Mouse (Mus musculus) embryonic facial prominence, embryonic 15.5 days (tissue): ENCODE measurements around the gene Pigw. TPM values are rescaled to one million over a fixed set of nuclear protein-coding genes. Genes with fewer than 3 reads are reported as not detected.

ENCODE experiments used
- ATAC-seq: fragments of 200-750 bp; cut with Nextera tagmentation; 2 replicates; pipeline ENCODE4 v1.8.0; 2017; ENCODE audit warnings: low read depth, moderate TSS enrichment; ENCODE audit not compliant: insufficient number of reproducible peaks, low FRiP score, low TSS enrichment
- H3K27ac ChIP-seq: fragments of 300-500 bp; sonication (generic); replicated peaks from 2 replicates; pipeline ENCODE4 v1.5.1; 2015; ENCODE audit warnings: mild to moderate bottlenecking, inconsistent platforms
- H3K27me3 ChIP-seq: fragments of 300-500 bp; sonication (generic); 2 replicates; pipeline ENCODE4 v1.6.1; 2015; ENCODE audit warnings: inconsistent platforms
- H3K36me3 ChIP-seq: fragments of 300-500 bp; sonication (generic); 2 replicates; pipeline ENCODE4 v1.6.1; 2015; ENCODE audit warnings: mild to moderate bottlenecking, inconsistent platforms
- H3K4me1 ChIP-seq: fragments of 300-500 bp; sonication (generic); 2 replicates; pipeline ENCODE4 v1.6.1; 2015; ENCODE audit warnings: inconsistent platforms
- H3K4me2 ChIP-seq: fragments of 300-500 bp; sonication (generic); replicated peaks from 2 replicates; pipeline ENCODE4 v1.6.1; 2015; ENCODE audit warnings: mild to moderate bottlenecking, inconsistent platforms
- H3K4me3 ChIP-seq: fragments of 300-500 bp; sonication (generic); replicated peaks from 2 replicates; pipeline ENCODE4 v1.5.1; 2015; ENCODE audit warnings: mild to moderate bottlenecking, inconsistent platforms
- H3K9ac ChIP-seq: fragments of 300-500 bp; sonication (generic); 2 replicates; pipeline ENCODE4 v1.6.1; 2015; ENCODE audit warnings: inconsistent platforms
- H3K9me3 ChIP-seq: fragments of 300-500 bp; sonication (generic); replicated peaks from 2 replicates; pipeline ENCODE4 v1.6.1; 2016; ENCODE audit warnings: inconsistent platforms
- WGBS: fragments of 180-500 bp; shearing (Covaris S2); methylation state at CpG from one replicate; pipeline ENCODE4 v1.1.7; 2015; 5-methylcytosine and 5-hydroxymethylcytosine counted together
- polyA plus RNA-seq: library from polyadenylated mRNA; unstranded; fragments of >200 nt; fragmentation: Nextera tagmentation; extraction: Ambion mirVana; gene quantifications from 2 replicates; pipeline ENCODE4 v1.2.1, GENCODE M21; 2015

Pigw gene
- 1.9 and 2.4 TPM in 2 replicates for polyA plus RNA-seq

GRCm38 (mm10) chr11:84879772-84880464 is at the start of gene Pigw, which contains the start of gene Myo19:
Pigw (minus strand) TSS chr11:84880285.
Myo19 (plus strand) TSS chr11:84880148.
- Histone ChIP-seq H3K9ac (peak within 1 kb of the TSS; percentile 76), H3K4me1 (peaks cover 17% of the 10 kb centered on the region), H3K36me3 (peaks cover 14% of the 10 kb centered on the region; the same call in 1 of the 2 replicates), H3K27me3 (no peaks in the 10 kb centered on the region), H3K9me3 (no peaks in the 10 kb centered on the region), H3K4me3 (peak within 1 kb of the TSS; percentile 89), H3K27ac (peak within 1 kb of the TSS; percentile 93), H3K4me2 (peak within 1 kb of the TSS; percentile 91)
- ATAC-seq = peak; percentile 91
- WGBS = under 1% methylated on average over 81 of the region's 81 CpGs

DNA sequence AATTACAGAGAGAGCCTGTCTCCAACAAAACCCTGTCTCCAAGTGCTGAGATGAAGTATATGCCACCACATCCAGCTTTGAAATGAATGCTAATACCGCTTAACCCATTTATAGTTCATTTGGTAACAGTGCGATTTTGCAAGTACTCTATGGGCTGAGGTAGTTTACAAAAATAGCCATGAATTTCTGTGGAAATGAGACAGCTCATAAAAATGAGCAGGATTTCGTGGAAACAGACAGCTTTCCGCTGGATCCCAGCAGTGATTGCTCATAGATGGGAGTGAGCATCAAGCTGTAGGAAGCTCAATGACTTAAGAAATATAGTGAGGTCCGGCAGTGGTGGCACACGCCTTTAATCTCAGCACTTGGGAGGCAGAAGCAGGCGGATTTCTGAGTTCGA is 40.9 kb upstream of the Pigw start:
- H3K27me3 ChIP-seq = no peaks in the 10 kb centered on the region
- 84% methylated on average over 8 of the region's 8 CpGs for WGBS
- no peak overlapping the region for H3K4me3 ChIP-seq
- H3K27ac ChIP-seq = no peak overlapping the region
- H3K36me3 ChIP-seq = no peaks in the 10 kb centered on the region
- no peak overlapping the region for H3K9ac ChIP-seq
- ATAC-seq = no peak
- no peak overlapping the region for H3K4me2 ChIP-seq
- H3K4me1 ChIP-seq = peaks cover 11% of the 10 kb centered on the region
- H3K9me3 ChIP-seq = no peaks in the 10 kb centered on the region

DNA sequence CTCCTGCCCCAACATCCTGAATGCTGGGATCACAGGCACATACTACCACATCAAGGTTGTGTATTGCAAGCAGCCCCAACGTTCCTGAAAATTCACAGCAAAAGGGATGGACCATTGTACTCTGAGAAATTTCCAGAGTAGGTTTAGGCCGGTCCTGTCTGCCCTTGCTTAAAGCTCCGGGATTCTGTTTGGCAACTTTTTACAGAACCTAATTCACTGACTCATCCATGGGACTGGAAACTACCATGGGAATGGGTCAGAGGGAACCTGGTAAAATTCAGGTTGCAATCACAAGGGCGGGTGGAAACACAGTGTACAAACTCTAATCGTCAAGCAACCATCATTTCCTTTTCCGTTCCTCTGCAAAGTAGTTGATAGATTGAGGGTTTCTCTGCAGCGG is 39.9 kb upstream of the Pigw start:
- Histone ChIP-seq H3K27me3 (no peaks in the 10 kb centered on the region), H3K9ac (no peak overlapping the region), H3K4me3 (no peak overlapping the region), H3K9me3 (no peaks in the 10 kb centered on the region), H3K36me3 (no peaks in the 10 kb centered on the region), H3K4me2 (no peak overlapping the region), H3K27ac (no peak overlapping the region), H3K4me1 (peaks cover 18% of the 10 kb centered on the region)
- WGBS = 74% methylated on average over 7 of the region's 7 CpGs
- no peak for ATAC-seq

- ATAC-seq = no peak
- WGBS = 31% methylated on average over 3 of the region's 3 CpGs
These were observed 39.2 kb upstream of the Pigw start for GRCm38 (mm10) chr11:84919276-84919675.

DNA sequence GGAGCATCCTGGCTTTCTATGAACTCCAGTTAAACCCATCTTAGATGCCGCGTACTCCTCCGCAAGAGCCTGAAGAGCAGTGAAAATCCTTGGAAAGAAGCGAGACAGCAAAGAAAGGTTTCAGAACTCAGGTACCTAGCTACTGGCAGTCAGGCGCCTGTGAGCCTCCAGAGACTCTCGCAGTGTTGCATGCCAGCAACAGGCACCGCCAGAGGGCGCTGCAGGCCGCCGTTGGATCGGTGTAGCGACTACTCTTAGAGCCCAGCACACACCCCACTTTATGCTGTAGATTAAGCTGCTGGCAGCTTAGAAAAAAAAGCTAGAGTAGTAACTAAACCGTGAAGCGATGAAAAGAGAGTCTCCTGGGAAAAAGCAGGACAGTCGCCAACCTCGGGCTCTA is 38.3 kb upstream of the Pigw start:
- no peak for ATAC-seq
- Histone ChIP-seq H3K36me3 (peaks cover 11% of the 10 kb centered on the region), H3K4me1 (peaks cover 24% of the 10 kb centered on the region), H3K9ac (no peak overlapping the region), H3K27me3 (no peaks in the 10 kb centered on the region), H3K27ac (no peak overlapping the region), H3K4me3 (peak overlapping the region; percentile 17; the same call in 1 of the 2 replicates), H3K4me2 (peak overlapping the region; percentile 40), H3K9me3 (no peaks in the 10 kb centered on the region)
- WGBS = 5% methylated on average over 16 of the region's 16 CpGs

More at GRCm38 (mm10) chr11:84919276-84919675, 39.2 kb upstream of the Pigw start:
- Histone ChIP-seq H3K9ac (no peak overlapping the region), H3K27ac (no peak overlapping the region), H3K4me3 (no peak overlapping the region), H3K9me3 (no peaks in the 10 kb centered on the region), H3K4me2 (no peak overlapping the region), H3K4me1 (peaks cover 24% of the 10 kb centered on the region), H3K36me3 (0 out of 2 replicates have a peak, but pooled peaks cover 4% of the 10 kb centered on the region), H3K27me3 (no peaks in the 10 kb centered on the region)

DNA sequence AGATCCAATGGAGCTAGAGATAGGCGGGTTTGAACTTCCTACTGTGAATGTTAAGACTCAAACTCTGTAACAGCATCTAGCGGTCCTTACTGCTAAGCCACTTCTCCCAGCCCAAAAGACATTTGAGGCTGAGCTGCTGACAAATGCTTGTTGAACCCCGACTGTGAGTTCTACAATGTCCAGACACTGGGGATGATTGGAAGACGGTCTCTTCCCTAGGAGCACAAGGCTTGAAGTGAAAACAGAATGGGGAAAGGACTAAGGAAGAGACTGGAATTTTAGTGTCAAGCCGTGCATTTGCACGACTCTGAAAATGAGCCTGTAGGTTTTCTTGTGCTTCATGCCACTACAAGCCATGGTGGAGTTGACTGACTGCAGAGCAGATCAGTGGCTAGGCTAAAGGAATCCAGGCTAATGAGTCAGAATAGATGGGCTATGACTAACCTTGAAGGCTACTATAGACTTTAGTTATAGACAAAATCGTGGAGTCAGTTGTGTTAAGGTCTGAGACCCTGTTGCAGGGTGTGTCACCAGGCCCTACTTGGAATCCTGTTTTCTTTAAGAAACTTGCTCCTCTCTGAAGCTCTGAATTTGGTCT is 36.7 kb upstream of the Pigw start:
- Histone ChIP-seq H3K27me3 (no peaks in the 10 kb centered on the region), H3K36me3 (peaks cover 26% of the 10 kb centered on the region), H3K9me3 (no peaks in the 10 kb centered on the region), H3K4me1 (peaks cover 24% of the 10 kb centered on the region), H3K9ac (no peak overlapping the region), H3K4me3 (peak overlapping the region; percentile 81), H3K4me2 (peak overlapping the region; percentile 61), H3K27ac (no peak overlapping the region)
- 63% methylated on average over 7 of the region's 7 CpGs for WGBS
- no peak for ATAC-seq

- peak; percentile 87 for ATAC-seq
- H3K9me3 ChIP-seq = no peaks in the 10 kb centered on the region
- 2% methylated on average over 34 of the region's 34 CpGs for whole genome bisulfite sequencing
- no peaks in the 10 kb centered on the region for H3K27me3 ChIP-seq
- peaks cover 32% of the 10 kb centered on the region for H3K36me3 ChIP-seq
- 0 out of 2 replicates have a peak within 1 kb of the TSS, but pooled peaks have one; percentile 18 for H3K27ac ChIP-seq
- peaks cover 24% of the 10 kb centered on the region for H3K4me1 ChIP-seq
- H3K9ac ChIP-seq = peak within 1 kb of the TSS; percentile 76
- peak within 1 kb of the TSS; percentile 81 for H3K4me3 ChIP-seq
- H3K4me2 ChIP-seq = peak within 1 kb of the TSS; percentile 61
These were observed 36.1 kb upstream of the Pigw start, which contains the start of gene Znhit3 for GRCm38 (mm10) chr11:84916053-84916702. Znhit3 (minus strand) TSS chr11:84916366.

DNA sequence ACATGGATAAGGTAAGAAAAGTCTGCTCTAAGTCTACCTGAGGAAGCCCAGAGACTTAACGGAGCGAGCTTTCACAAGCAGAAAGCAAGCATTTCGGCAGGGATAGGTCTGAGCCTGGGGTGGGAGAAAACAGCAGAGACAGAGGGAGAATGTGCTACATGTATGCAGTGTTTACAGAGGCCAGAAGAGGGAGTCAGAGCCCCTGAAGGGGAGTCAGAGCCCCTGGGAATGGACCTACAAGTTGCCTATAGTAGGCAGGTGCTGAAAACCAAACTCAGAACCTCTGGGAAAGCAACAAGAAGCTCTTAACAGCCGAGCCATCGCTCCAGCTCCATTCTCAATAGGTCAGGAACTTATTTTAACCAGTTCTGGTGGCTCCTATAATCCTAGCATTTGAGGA is 34.6 kb upstream of the Pigw start:
- Histone ChIP-seq H3K9me3 (no peaks in the 10 kb centered on the region), H3K4me2 (no peak overlapping the region), H3K27ac (no peak overlapping the region), H3K4me1 (peaks cover 24% of the 10 kb centered on the region), H3K4me3 (no peak overlapping the region), H3K9ac (no peak overlapping the region), H3K27me3 (no peaks in the 10 kb centered on the region), H3K36me3 (peaks cover 43% of the 10 kb centered on the region)
- WGBS = 80% methylated on average over 5 of the region's 5 CpGs
- ATAC-seq = no peak

DNA sequence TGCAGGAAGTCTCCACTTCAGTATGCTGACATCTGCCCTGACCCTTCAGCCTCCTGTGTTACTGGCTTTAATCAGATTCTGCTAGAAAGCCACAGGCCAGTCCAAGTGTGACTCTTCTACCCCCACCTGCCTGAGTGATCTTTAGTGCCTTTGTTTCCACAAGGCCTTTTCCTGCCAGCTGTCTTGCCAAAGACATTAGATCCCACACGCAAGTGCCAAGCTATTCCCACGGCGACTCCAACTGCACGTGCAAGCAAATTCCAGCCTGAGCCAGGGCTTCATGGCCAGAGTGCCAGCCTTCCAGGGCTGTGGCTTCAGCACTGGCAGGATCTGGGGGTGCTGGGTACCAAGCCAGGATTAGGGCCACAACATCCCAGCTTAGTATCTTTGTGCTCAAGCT is 30.3 kb upstream of the Pigw start:
- 68% methylated on average over 4 of the region's 4 CpGs for WGBS

GRCm38 (mm10) chr11:84908480-84908879 is 28.4 kb upstream of the Pigw start:
- Histone ChIP-seq H3K36me3 (peaks cover 84% of the 10 kb centered on the region), H3K9ac (no peak overlapping the region)

More for the DNA sequence above, 30.3 kb upstream of the Pigw start:
- no peaks in the 10 kb centered on the region for H3K27me3 ChIP-seq
- no peak overlapping the region for H3K4me3 ChIP-seq
- H3K27ac ChIP-seq = no peak overlapping the region
- no peaks in the 10 kb centered on the region for H3K9me3 ChIP-seq
- no peak overlapping the region for H3K9ac ChIP-seq
- no peak overlapping the region for H3K4me2 ChIP-seq
- ATAC-seq = no peak
- peaks cover 11% of the 10 kb centered on the region for H3K4me1 ChIP-seq
- H3K36me3 ChIP-seq = peaks cover 83% of the 10 kb centered on the region

DNA sequence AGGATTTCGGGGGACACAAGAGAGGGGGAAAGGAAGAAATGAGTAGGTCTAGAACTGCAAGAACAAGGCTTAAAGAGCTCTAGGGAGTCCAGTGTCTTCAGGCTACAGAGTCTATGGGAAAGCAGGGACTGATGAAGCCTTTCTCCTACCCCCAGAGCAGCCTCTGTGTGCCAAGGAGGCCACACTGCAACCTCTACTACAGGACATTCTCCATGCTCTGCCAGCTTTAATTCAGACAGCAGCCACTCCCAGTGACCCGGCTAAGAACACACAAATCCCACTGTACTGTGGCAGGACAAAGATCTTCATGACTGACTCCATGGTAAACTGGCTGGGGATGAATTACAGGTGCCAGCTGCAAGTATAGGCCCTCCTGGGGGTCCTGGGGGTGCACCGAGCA is 27.0 kb upstream of the Pigw start:
- no peaks in the 10 kb centered on the region for H3K9me3 ChIP-seq
- no peak overlapping the region for H3K4me2 ChIP-seq
- no peaks in the 10 kb centered on the region for H3K27me3 ChIP-seq
- H3K27ac ChIP-seq = no peak overlapping the region
- no peak overlapping the region for H3K9ac ChIP-seq
- H3K4me1 ChIP-seq = no peaks in the 10 kb centered on the region
- ATAC-seq = no peak
- 57% methylated on average over 3 of the region's 3 CpGs for WGBS
- H3K36me3 ChIP-seq = peaks cover 85% of the 10 kb centered on the region
- no peak overlapping the region for H3K4me3 ChIP-seq

More at GRCm38 (mm10) chr11:84908480-84908879, 28.4 kb upstream of the Pigw start:
- Histone ChIP-seq H3K27me3 (no peaks in the 10 kb centered on the region), H3K9me3 (no peaks in the 10 kb centered on the region), H3K4me3 (no peak overlapping the region), H3K27ac (no peak overlapping the region), H3K4me2 (no peak overlapping the region), H3K4me1 (no peaks in the 10 kb centered on the region)
- no peak for ATAC-seq
- 96% methylated on average over 6 of the region's 6 CpGs for WGBS
